Mouse (Mus musculus): Measurements from ENCODE around the gene Samhd1.

GRCm38 (mm10) chr2:157128072-157128471, 7.0 kb downstream of the Samhd1 start:
- TF ChIP-seq TAL1 (IDR thresholded peaks at IDR 0.05; ENCODE audit: low read length) (no peak), GATA1 (IDR thresholded peaks at IDR 0.05; ENCODE audit: low read length) (no peak)

All from erythroblast, embryonic 14.5 days (primary cell).